In genomic region chr6:8958081-8958919, GRCm38 (mm10) we compare ENCODE assay signal across 8 mouse cellular contexts. TPM values are rescaled to one million over a fixed set of nuclear protein-coding genes. Genes with fewer than 3 reads are reported as not detected.
A peak's percentile ranks its signal among the peaks of the same experiment; 100 is the strongest.
DNase-seq lines count a peak whose midpoint lies in the region; ATAC-seq and TF ChIP-seq lines count a peak whose summit lies in the region.

No protein-coding gene starts in this region.

- H3K9ac ChIP-seq in heart, adult 2 months (ENCODE audit: low read depth, low read length): no peak overlapping the region
- peak overlapping the region; percentile 66 for H3K9ac ChIP-seq in hindbrain, embryonic 13.5 days

- no peak overlapping the region for H3K27ac ChIP-seq in heart, adult 2 months
- peak overlapping the region; percentile 75 for H3K27ac ChIP-seq in hindbrain, embryonic 13.5 days

- H3K79me2 ChIP-seq in heart, adult 2 months (replicated peaks; ENCODE audit: control insufficient read depth, insufficient read depth, low read length): no peaks in the 10 kb centered on the region

- 5% methylated on average over 28 of the region's 28 CpGs for WGBS in heart, adult 2 months
- 2% methylated on average over 28 of the region's 28 CpGs for WGBS in hindbrain, embryonic 13.5 days

- TF ChIP-seq POLR2A in heart, adult 2 months (IDR thresholded peaks at IDR 0.05; ENCODE audit: insufficient read depth, low read depth, low read length): no peak

- ATAC-seq in hindbrain, embryonic 13.5 days (ENCODE audit: low FRiP score): peak; percentile 85

- DNase-seq in heart, adult 2 months: no peak
- DNase-seq in heart, adult 8-10 months (ENCODE audit: low spot score): no peak
- peak; percentile 77 for DNase-seq in ES-CJ7 (ENCODE audit: low read depth, low spot score)
- peak; percentile 73 for DNase-seq in embryo, embryonic 11 days
- DNase-seq in neural tube, embryonic 10.5 days (ENCODE audit: extremely low spot score, low spot score): peak; percentile 44
- no peak for DNase-seq in thymus, adult 18-20 months
- no peak for DNase-seq in urinary bladder, postnatal 14 days (ENCODE audit: low spot score)

- TF ChIP-seq CTCF in heart, adult 2 months (IDR thresholded peaks at IDR 0.05): peak; percentile 43

- peak overlapping the region; percentile 63 for H3K4me2 ChIP-seq in hindbrain, embryonic 13.5 days

- H3K36me3 ChIP-seq in heart, adult 2 months (ENCODE audit: control insufficient read depth, insufficient read depth, low read length): no peaks in the 10 kb centered on the region
- H3K36me3 ChIP-seq in hindbrain, embryonic 13.5 days: no peaks in the 10 kb centered on the region

- intact Hi-C loops in heart, adult 2 months (cut with DNase I): no loop called here

- peaks cover 9% of the 10 kb centered on the region for H3K27me3 ChIP-seq in heart, adult 2 months (ENCODE audit: control insufficient read depth, insufficient read depth, low read length)
- peaks cover 44% of the 10 kb centered on the region for H3K27me3 ChIP-seq in hindbrain, embryonic 13.5 days

- H3K4me3 ChIP-seq in heart, adult 2 months: no peak overlapping the region
- peak overlapping the region; percentile 40 for H3K4me3 ChIP-seq in hindbrain, embryonic 13.5 days

- no peaks in the 10 kb centered on the region for H3K4me1 ChIP-seq in heart, adult 2 months (ENCODE audit: control insufficient read depth, insufficient read depth, low read length)
- peaks cover 43% of the 10 kb centered on the region for H3K4me1 ChIP-seq in hindbrain, embryonic 13.5 days (replicated peaks)

- no peak for TF ChIP-seq EP300 in heart, adult 2 months (IDR thresholded peaks at IDR 0.05; ENCODE audit: insufficient read depth, low read depth, low read length)

- no peaks in the 10 kb centered on the region for H3K9me3 ChIP-seq in hindbrain, embryonic 13.5 days

RNA-seq across cellular contexts. Expression of gene Nxph1, which starts 10.1 kb away (rescaled TPM):
- not detected for total RNA-seq in heart, adult 2 months (2021)
- polyA plus RNA-seq in heart, adult 2 months (2012; rRNA removed): not detected in 2 replicates
- total RNA-seq in heart, adult 8-10 months (2022): not detected
- 73.9 and 83.4 TPM in 2 replicates for polyA plus RNA-seq in hindbrain, embryonic 13.5 days (2015; fragmentation: Nextera tagmentation; extraction: Ambion mirVana)

Comparison
In these comparisons a context has a peak if more than half of its experiments do, and no peak if none do; other contexts are left out.
1. DNase-seq: peak in ES-CJ7 (single experiment), embryo, embryonic 11 days (single experiment) and neural tube, embryonic 10.5 days (single experiment); none in heart, adult 2 months (0 of 2), heart, adult 8-10 months (single experiment), thymus, adult 18-20 months (0 of 2) and urinary bladder, postnatal 14 days (single experiment).